Mouse (Mus musculus) MEL (cell line): ENCODE data around the gene Kcnk3.

ENCODE experiments used
- CHD2 ChIP-seq: IDR thresholded peaks from 2 replicates; pipeline ENCODE4 v1.6.1; 2011; ENCODE audit warnings: low read length, improper control_type of control experiment
- CTCF ChIP-seq, 3 experiments: IDR thresholded peaks in 2 of 3; conservative IDR thresholded peaks in 1 of 3; 2 replicates each; pipeline ENCODE4 v1.5.1; 2011 to 2012; ENCODE audit warnings: low read length in 3 of 3, low read depth in 2 of 3, mild to moderate bottlenecking in 2 of 3, improper control_type of control experiment in 1 of 3, inconsistent platforms in 1 of 3, mixed read lengths in 1 of 3, moderate library complexity in 1 of 3; ENCODE audit not compliant: control insufficient read depth in 1 of 3, insufficient read depth in 1 of 3, poor library complexity in 1 of 3, severe bottlenecking in 1 of 3
- ETS1 ChIP-seq: IDR thresholded peaks from 2 replicates; pipeline ENCODE4 v1.6.1; 2012; ENCODE audit warnings: low read depth, mild to moderate bottlenecking, inconsistent platforms, low read length, improper control_type of control experiment, moderate library complexity
- GABPA ChIP-seq: IDR thresholded peaks from 2 replicates; pipeline ENCODE4 v1.6.1; 2012; ENCODE audit warnings: low read depth, mild to moderate bottlenecking, inconsistent platforms, low read length, improper control_type of control experiment, moderate library complexity
- MAZ ChIP-seq: IDR thresholded peaks from 2 replicates; pipeline ENCODE4 v1.6.1; 2012; ENCODE audit warnings: low read depth, mild to moderate bottlenecking, inconsistent platforms, low read length, improper control_type of control experiment
- MEF2A ChIP-seq: IDR thresholded peaks from 2 replicates; pipeline ENCODE4 v1.6.1; 2014; ENCODE audit warnings: low read depth, mild to moderate bottlenecking, inconsistent platforms, low read length, improper control_type of control experiment; ENCODE audit not compliant: poor library complexity, insufficient replicate concordance, severe bottlenecking; ENCODE audit errors: extremely low read depth
- MXI1 ChIP-seq: IDR thresholded peaks from 2 replicates; pipeline ENCODE4 v1.6.1; 2011; ENCODE audit warnings: mild to moderate bottlenecking, low read depth, low read length, improper control_type of control experiment
- POLR2A ChIP-seq, 2 experiments: IDR thresholded peaks; 2 replicates each; pipeline ENCODE4 v1.6.1; 2011 to 2012; ENCODE audit warnings: low read length in 2 of 2, mild to moderate bottlenecking in 2 of 2, control low read depth in 1 of 2, improper control_type of control experiment in 1 of 2, low read depth in 1 of 2, moderate library complexity in 1 of 2; ENCODE audit not compliant: control insufficient read depth in 1 of 2, insufficient read depth in 1 of 2, poor library complexity in 1 of 2
- TCF12 ChIP-seq: IDR thresholded peaks from 2 replicates; pipeline ENCODE4 v1.6.1; 2014; ENCODE audit warnings: low read depth, mild to moderate bottlenecking, inconsistent platforms, low read length, improper control_type of control experiment, moderate library complexity
- ZMIZ1 ChIP-seq: IDR thresholded peaks from 2 replicates; pipeline ENCODE4 v1.6.1; 2012; ENCODE audit warnings: low read depth, mild to moderate bottlenecking, inconsistent platforms, low read length, improper control_type of control experiment, moderate library complexity

DNA sequence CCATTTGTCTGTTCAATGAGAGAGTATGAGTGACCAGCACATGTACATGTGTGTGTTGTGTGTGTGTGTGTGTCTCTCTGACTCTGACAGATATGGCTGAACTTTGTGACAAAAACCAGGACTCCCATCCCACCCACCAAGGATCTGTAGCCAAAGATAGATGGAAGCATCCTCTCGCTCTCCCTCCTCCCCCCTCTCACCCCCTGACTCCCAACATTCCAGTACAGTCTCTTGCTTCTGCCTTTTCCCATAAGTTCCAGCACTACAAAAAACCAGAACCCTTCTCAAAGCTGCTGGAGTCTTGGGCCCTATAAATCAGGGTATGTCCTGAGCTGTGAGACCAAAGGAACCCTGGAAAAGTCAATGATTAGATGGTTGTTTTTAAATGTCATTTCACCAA is 19.5 kb upstream of the Kcnk3 start:
- no peak for TF ChIP-seq CHD2
- TF ChIP-seq ZMIZ1 = no peak
- TF ChIP-seq MEF2A = no peak
- no peak for TF ChIP-seq POLR2A (IDR thresholded peaks at IDR 0.05; ENCODE audit: control insufficient read depth in 1 of 2, insufficient read depth in 1 of 2, low read depth in 1 of 2, low read length in 2 of 2, poor library complexity in 1 of 2)
- no peak for TF ChIP-seq GABPA
- no peak for TF ChIP-seq CTCF (IDR thresholded peaks at IDR 0.05 in 2 of 3, conservative IDR thresholded peaks at IDR 0.05 in 1 of 3; ENCODE audit: control insufficient read depth in 1 of 3, insufficient read depth in 1 of 3, low read depth in 2 of 3, low read length in 3 of 3, poor library complexity in 1 of 3, severe bottlenecking in 1 of 3)
- TF ChIP-seq TCF12 = no peak
- no peak for TF ChIP-seq MAZ
- TF ChIP-seq ETS1 = no peak
- no peak for TF ChIP-seq MXI1
